Mouse (Mus musculus) MEL (cell line): ENCODE measurements around the gene Ccl6. TPM values are rescaled to one million over a fixed set of nuclear protein-coding genes. Genes with fewer than 3 reads are reported as not detected.

Experiments
- DNase-seq: peaks from one replicate; pipeline ENCODE4 v3.0.0; 2011; ENCODE audit warnings: low read depth, low spot score
- H3K27ac ChIP-seq: 2 replicates; pipeline ENCODE4 v1.5.1; 2012; ENCODE audit warnings: low read depth, mild to moderate bottlenecking, control low read depth, low read length, moderate library complexity; ENCODE audit not compliant: control insufficient read depth
- H3K27me3 ChIP-seq, 2 experiments: fragments of 150-350 bp in 1 of 2; sonication (generic) in 1 of 2; 2 replicates each; pipeline ENCODE4 v1.6.1; 2012; ENCODE audit warnings: low read length in 2 of 2, mild to moderate bottlenecking in 2 of 2, improper control_type of control experiment in 1 of 2, moderate library complexity in 1 of 2; ENCODE audit not compliant: insufficient read depth in 2 of 2, control insufficient read depth in 1 of 2
- H3K36me3 ChIP-seq, 2 experiments: 2 replicates each; pipeline ENCODE4 v1.6.1; 2012 to 2014; ENCODE audit warnings: low read length in 2 of 2, improper control_type of control experiment in 1 of 2, inconsistent platforms in 1 of 2, mild to moderate bottlenecking in 1 of 2; ENCODE audit not compliant: insufficient read depth in 2 of 2, control insufficient read depth in 1 of 2
- H3K4me1 ChIP-seq, 2 experiments: fragments of 150-350 bp in 1 of 2; sonication (generic) in 1 of 2; 2 replicates each; pipeline ENCODE4 v1.6.1; 2012; ENCODE audit warnings: low read length in 2 of 2, improper control_type of control experiment in 1 of 2, mild to moderate bottlenecking in 1 of 2; ENCODE audit not compliant: insufficient read depth in 2 of 2, control insufficient read depth in 1 of 2
- H3K4me3 ChIP-seq, 2 experiments: fragments of 150-350 bp in 1 of 2; sonication (generic) in 1 of 2; 2 replicates each; pipeline ENCODE4 v1.5.1; 2012; ENCODE audit warnings: low read depth in 2 of 2, low read length in 2 of 2, mild to moderate bottlenecking in 2 of 2, moderate library complexity in 2 of 2, control low read depth in 1 of 2, improper control_type of control experiment in 1 of 2; ENCODE audit not compliant: control insufficient read depth in 1 of 2, insufficient read depth in 1 of 2
- H3K79me2 ChIP-seq: 2 replicates; pipeline ENCODE4 v1.6.1; 2012; ENCODE audit warnings: mild to moderate bottlenecking, low read length, moderate library complexity; ENCODE audit not compliant: control insufficient read depth, poor library complexity, insufficient read depth
- H3K9ac ChIP-seq: 2 replicates; pipeline ENCODE4 v1.6.1; 2012; ENCODE audit warnings: low read depth, mild to moderate bottlenecking, control low read depth, low read length, moderate library complexity; ENCODE audit not compliant: control insufficient read depth, poor library complexity, severe bottlenecking
- H3K9me3 ChIP-seq: fragments of 150-350 bp; sonication (generic); replicated peaks from 2 replicates; pipeline ENCODE4 v1.6.1; 2012; ENCODE audit warnings: mild to moderate bottlenecking, low read length, improper control_type of control experiment, moderate library complexity; ENCODE audit not compliant: insufficient read depth
- BHLHE40 ChIP-seq: IDR thresholded peaks from 2 replicates; pipeline ENCODE4 v1.6.1; 2012; ENCODE audit warnings: low read depth, mild to moderate bottlenecking, inconsistent platforms, low read length, improper control_type of control experiment, borderline replicate concordance
- CHD2 ChIP-seq: IDR thresholded peaks from 2 replicates; pipeline ENCODE4 v1.6.1; 2011; ENCODE audit warnings: low read length, improper control_type of control experiment
- CTCF ChIP-seq, 3 experiments: IDR thresholded peaks in 2 of 3; conservative IDR thresholded peaks in 1 of 3; 2 replicates each; pipeline ENCODE4 v1.5.1; 2011 to 2012; ENCODE audit warnings: low read length in 3 of 3, low read depth in 2 of 3, mild to moderate bottlenecking in 2 of 3, improper control_type of control experiment in 1 of 3, inconsistent platforms in 1 of 3, mixed read lengths in 1 of 3, moderate library complexity in 1 of 3; ENCODE audit not compliant: control insufficient read depth in 1 of 3, insufficient read depth in 1 of 3, poor library complexity in 1 of 3, severe bottlenecking in 1 of 3
- E2F4 ChIP-seq: IDR thresholded peaks from 2 replicates; pipeline ENCODE4 v1.6.1; 2011; ENCODE audit warnings: low read depth, low read length, improper control_type of control experiment, borderline replicate concordance
- ELF1 ChIP-seq: IDR thresholded peaks from 2 replicates; pipeline ENCODE4 v1.6.1; 2014; ENCODE audit warnings: low read depth, mild to moderate bottlenecking, inconsistent platforms, low read length, improper control_type of control experiment, moderate library complexity
- EP300 ChIP-seq, 2 experiments: IDR thresholded peaks; 2 replicates each; pipeline ENCODE4 v1.6.1; 2011; ENCODE audit warnings: improper control_type of control experiment in 2 of 2, low read length in 2 of 2, low read depth in 1 of 2, mild to moderate bottlenecking in 1 of 2
- ETS1 ChIP-seq: IDR thresholded peaks from 2 replicates; pipeline ENCODE4 v1.6.1; 2012; ENCODE audit warnings: low read depth, mild to moderate bottlenecking, inconsistent platforms, low read length, improper control_type of control experiment, moderate library complexity
- KAT2A ChIP-seq: conservative IDR thresholded peaks from 2 replicates; pipeline ENCODE4 v1.6.1; 2012; ENCODE audit warnings: low read depth, low read length, improper control_type of control experiment, inconsistent platforms
- MAFK ChIP-seq: IDR thresholded peaks from 2 replicates; pipeline ENCODE4 v1.6.1; 2011; ENCODE audit warnings: low read depth, mild to moderate bottlenecking, low read length, improper control_type of control experiment, borderline replicate concordance
- MXI1 ChIP-seq: IDR thresholded peaks from 2 replicates; pipeline ENCODE4 v1.6.1; 2011; ENCODE audit warnings: mild to moderate bottlenecking, low read depth, low read length, improper control_type of control experiment
- MYB ChIP-seq: IDR thresholded peaks from 2 replicates; pipeline ENCODE4 v1.6.1; 2011; ENCODE audit warnings: mild to moderate bottlenecking, low read depth, low read length, improper control_type of control experiment
- MYC ChIP-seq: IDR thresholded peaks from 2 replicates; pipeline ENCODE4 v1.6.1; 2011; ENCODE audit warnings: low read depth, mild to moderate bottlenecking, low read length, improper control_type of control experiment, moderate library complexity
- NELFE ChIP-seq: IDR thresholded peaks from 2 replicates; pipeline ENCODE4 v1.6.1; 2011; ENCODE audit warnings: low read depth, low read length, improper control_type of control experiment
- NRF1 ChIP-seq: IDR thresholded peaks from 2 replicates; pipeline ENCODE4 v1.6.1; 2014; ENCODE audit warnings: low read depth, mild to moderate bottlenecking, inconsistent platforms, low read length, improper control_type of control experiment, moderate library complexity; ENCODE audit not compliant: poor library complexity, insufficient read depth, severe bottlenecking
- POLR2AphosphoS2 ChIP-seq: IDR thresholded peaks from 2 replicates; pipeline ENCODE4 v1.6.1; 2011; ENCODE audit warnings: low read length, improper control_type of control experiment
- POLR2AphosphoS5 ChIP-seq: IDR thresholded peaks from 2 replicates; pipeline ENCODE4 v1.6.1; 2012; ENCODE audit warnings: low read depth, borderline replicate concordance, mild to moderate bottlenecking, inconsistent platforms, low read length, moderate library complexity, mixed read lengths
- RAD21 ChIP-seq: IDR thresholded peaks from 2 replicates; pipeline ENCODE4 v1.6.1; 2011; ENCODE audit warnings: mild to moderate bottlenecking, low read depth, low read length, improper control_type of control experiment
- RCOR1 ChIP-seq: IDR thresholded peaks from 2 replicates; pipeline ENCODE4 v1.6.1; 2012; ENCODE audit warnings: low read depth, mild to moderate bottlenecking, inconsistent platforms, low read length, improper control_type of control experiment
- SIN3A ChIP-seq: IDR thresholded peaks from 2 replicates; pipeline ENCODE4 v1.6.1; 2012; ENCODE audit warnings: low read length, improper control_type of control experiment, inconsistent platforms
- SMC3 ChIP-seq: IDR thresholded peaks from 2 replicates; pipeline ENCODE4 v1.6.1; 2011; ENCODE audit warnings: low read depth, low read length, improper control_type of control experiment
- TBP ChIP-seq: IDR thresholded peaks from 2 replicates; pipeline ENCODE4 v1.8.0; 2011; ENCODE audit warnings: low read depth, low read length, improper control_type of control experiment
- TCF12 ChIP-seq: IDR thresholded peaks from 2 replicates; pipeline ENCODE4 v1.6.1; 2014; ENCODE audit warnings: low read depth, mild to moderate bottlenecking, inconsistent platforms, low read length, improper control_type of control experiment, moderate library complexity
- USF1 ChIP-seq: IDR thresholded peaks from 2 replicates; pipeline ENCODE4 v1.6.1; 2014; ENCODE audit warnings: low read depth, mild to moderate bottlenecking, inconsistent platforms, low read length, improper control_type of control experiment, moderate library complexity
- ZKSCAN1 ChIP-seq: IDR thresholded peaks from 2 replicates; pipeline ENCODE4 v1.6.1; 2012; ENCODE audit warnings: low read depth, mild to moderate bottlenecking, inconsistent platforms, low read length, improper control_type of control experiment, moderate library complexity
- ZMIZ1 ChIP-seq: IDR thresholded peaks from 2 replicates; pipeline ENCODE4 v1.6.1; 2012; ENCODE audit warnings: low read depth, mild to moderate bottlenecking, inconsistent platforms, low read length, improper control_type of control experiment, moderate library complexity
- ZNF384 ChIP-seq: IDR thresholded peaks from 2 replicates; pipeline ENCODE4 v1.6.1; 2012; ENCODE audit warnings: low read depth, mild to moderate bottlenecking, inconsistent platforms, low read length, improper control_type of control experiment
- polyA plus RNA-seq, 2 experiments: library from polyadenylated mRNA; stranded (reverse) in 1 of 2; unstranded in 1 of 2; fragments of >175 nt in 1 of 2; fragments of >200 nt in 1 of 2; gene quantifications; 2 replicates each; pipeline versions ENCODE4 v1.2.1 to v1.2.4; 2012; ENCODE audit warnings: low replicate concordance in 2 of 2, low read depth in 1 of 2; ENCODE audit not compliant: insufficient read length in 2 of 2, insufficient read depth in 1 of 2, missing spikeins in 1 of 2
- total RNA-seq: library from RNA; depleted of rRNA; stranded (reverse); fragments of 300-350 nt; gene quantifications from 2 replicates; pipeline ENCODE4 v1.2.3, GENCODE M21; 2012

Ccl6 gene
- total and polyA plus RNA-seq, 3 experiments, result not detected

DNA sequence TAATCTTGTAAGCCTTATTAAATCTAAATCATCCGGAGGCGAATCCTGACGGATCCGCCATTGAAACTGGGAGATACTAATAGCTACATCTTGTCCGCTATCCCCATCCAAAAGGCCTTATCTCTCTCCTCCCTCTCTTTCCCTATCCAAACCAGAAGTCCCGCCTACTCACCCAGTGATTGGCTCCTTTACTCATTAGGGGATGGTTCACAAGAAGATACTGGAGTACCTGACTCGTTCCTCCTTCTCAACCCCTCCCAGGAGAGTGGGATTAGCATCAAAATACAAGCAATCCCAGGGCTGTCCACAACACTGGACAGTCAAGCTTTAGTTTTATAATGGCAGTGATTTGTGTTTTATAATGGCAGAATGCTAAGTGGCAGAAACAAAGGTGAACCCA is 25.6 kb downstream of the Ccl6 start:
- Histone ChIP-seq H3K27me3 (no peaks in the 10 kb centered on the region), H3K9me3 (no peaks in the 10 kb centered on the region), H3K79me2 (no peaks in the 10 kb centered on the region)
- TF ChIP-seq NRF1 (no peak), ZKSCAN1 (no peak), CTCF (IDR thresholded peaks at IDR 0.05 in 2 of 3, conservative IDR thresholded peaks at IDR 0.05 in 1 of 3; ENCODE audit: control insufficient read depth in 1 of 3, insufficient read depth in 1 of 3, low read depth in 2 of 3, low read length in 3 of 3, poor library complexity in 1 of 3, severe bottlenecking in 1 of 3) (no peak), MYC (no peak), CHD2 (no peak), ETS1 (no peak), POLR2AphosphoS2 (no peak), RAD21 (no peak), SIN3A (no peak), ZNF384 (no peak), SMC3 (no peak), RCOR1 (no peak), MAFK (no peak), ZMIZ1 (no peak), POLR2AphosphoS5 (no peak), MYB (no peak), NELFE (no peak), E2F4 (no peak)
- TF ChIP-seq, all 39 proteins: peak for 0
- H3K4me3 ChIP-seq, result no peak overlapping the region
- H3K27ac ChIP-seq, result no peak overlapping the region
- no peak overlapping the region for H3K9ac ChIP-seq
- DNase-seq, result no peak
- H3K36me3 ChIP-seq, result peaks cover 0 to 30% of the 10 kb centered on the region in 2 experiments; a peak in 2 of 4 replicates
- H3K4me1 ChIP-seq, result peaks cover 27 to 28% of the 10 kb centered on the region in 2 experiments

DNA sequence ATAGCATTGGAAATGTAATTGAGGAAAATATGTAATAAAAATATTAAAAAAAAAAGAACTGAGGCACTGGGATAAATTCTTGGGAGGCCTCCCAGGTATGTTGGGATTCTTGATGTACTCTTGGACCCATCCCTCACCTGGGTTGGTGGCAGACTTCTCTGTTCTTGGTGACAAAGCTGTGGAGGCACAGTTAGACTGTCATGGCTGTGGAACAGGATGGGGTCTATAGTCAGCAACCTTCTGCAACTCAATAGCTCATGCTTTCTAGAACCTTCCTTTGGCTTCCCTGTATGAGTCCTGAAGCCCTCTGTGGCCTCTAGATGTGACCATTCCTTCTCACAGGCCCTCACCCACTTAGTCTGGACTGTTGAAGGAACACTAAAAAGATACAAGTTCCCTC is 26.3 kb downstream of the Ccl6 start:
- peaks cover 22 to 25% of the 10 kb centered on the region in 2 experiments for H3K4me1 ChIP-seq
- H3K79me2 ChIP-seq, result no peaks in the 10 kb centered on the region
- H3K36me3 ChIP-seq, result peaks cover 0 to 25% of the 10 kb centered on the region in 2 experiments; a peak in 2 of 4 replicates
- no peak overlapping the region for H3K9ac ChIP-seq
- no peaks in the 10 kb centered on the region for H3K27me3 ChIP-seq
- no peaks in the 10 kb centered on the region for H3K9me3 ChIP-seq
- no peak for DNase-seq
- no peak overlapping the region for H3K27ac ChIP-seq
- TF ChIP-seq MYC (no peak), RCOR1 (no peak), RAD21 (no peak), SIN3A (no peak), TCF12 (no peak), EP300 (IDR thresholded peaks at IDR 0.05; ENCODE audit: low read depth in 1 of 2, low read length in 2 of 2) (no peak), KAT2A (no peak), TBP (no peak), ZNF384 (no peak), BHLHE40 (no peak), MXI1 (no peak), USF1 (no peak), ELF1 (no peak), ZMIZ1 (no peak), MAFK (no peak)
- no peak overlapping the region for H3K4me3 ChIP-seq
